Mouse (Mus musculus): Measurements from ENCODE around the gene Clic1. TPM values are rescaled to one million over a fixed set of nuclear protein-coding genes. Genes with fewer than 3 reads are reported as not detected.

Gene Clic1
- polyA plus RNA-seq (2012; rRNA removed): 134 and 150 TPM in 2 replicates

DNA sequence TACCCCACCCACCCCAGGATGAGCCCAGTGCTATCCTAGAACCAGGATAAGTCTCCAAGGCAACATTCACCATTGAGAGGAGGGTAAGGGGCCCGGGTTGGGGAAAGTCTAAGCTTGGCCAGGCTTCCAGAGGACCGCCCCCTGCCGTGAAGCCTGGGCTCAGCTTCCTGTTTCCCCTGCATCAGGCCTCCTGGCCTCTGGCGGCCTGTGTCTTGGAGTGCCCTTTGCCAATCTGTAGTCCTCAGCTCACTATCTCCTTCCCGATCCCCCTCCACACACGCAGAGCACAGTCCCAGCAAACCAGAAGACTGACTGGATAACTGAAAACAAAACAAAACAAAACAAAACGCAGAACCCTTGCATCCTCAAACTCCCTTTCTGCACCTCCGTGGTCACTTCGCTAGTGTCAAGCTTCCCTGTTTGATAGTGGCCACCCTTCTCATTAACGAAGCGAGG, at the start of gene Clic1:
Gene Clic1 (plus strand): TSS at position 406 of the 456 bp plus-strand sequence.

DNA sequence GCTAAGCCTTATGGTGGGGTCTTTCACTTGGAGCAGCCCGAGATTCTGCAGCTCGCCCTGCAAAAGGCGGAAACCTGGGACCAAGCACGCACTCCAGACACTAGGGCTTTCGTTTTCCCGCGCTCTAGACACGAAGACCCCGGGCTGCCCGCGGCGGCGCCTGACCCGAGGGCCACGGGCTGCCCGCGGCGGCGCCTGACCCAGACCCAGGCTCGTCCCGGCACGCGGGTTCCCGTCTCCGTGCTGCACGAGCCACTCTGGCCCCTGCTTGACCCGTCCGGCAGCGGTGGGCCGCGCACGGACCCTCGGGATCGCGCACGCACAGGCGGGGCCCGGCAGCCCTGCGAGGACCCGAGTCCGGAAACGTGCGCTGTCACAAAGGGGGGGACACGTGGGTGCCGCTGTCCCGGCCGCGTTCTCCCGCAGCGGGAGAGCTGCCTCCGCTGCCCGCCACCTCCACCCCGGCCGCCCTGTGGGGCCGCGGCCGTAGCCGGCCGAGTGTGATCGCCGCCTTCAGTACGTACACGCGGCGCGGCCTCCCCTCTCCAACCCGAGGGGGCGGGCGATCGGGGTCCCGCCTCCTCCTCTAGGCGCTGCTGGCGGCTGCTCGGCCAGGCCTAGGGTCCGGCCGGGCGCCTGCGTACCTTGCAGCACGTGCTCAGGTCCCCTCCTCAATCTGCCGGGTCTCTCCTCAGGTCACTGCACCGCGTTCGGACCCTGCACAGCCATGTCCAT, 48.9 kb upstream of the Clic1 start, which contains the start of gene Vars:
Gene Vars (plus strand): TSS at position 271 of the 735 bp plus-strand sequence.

DNA sequence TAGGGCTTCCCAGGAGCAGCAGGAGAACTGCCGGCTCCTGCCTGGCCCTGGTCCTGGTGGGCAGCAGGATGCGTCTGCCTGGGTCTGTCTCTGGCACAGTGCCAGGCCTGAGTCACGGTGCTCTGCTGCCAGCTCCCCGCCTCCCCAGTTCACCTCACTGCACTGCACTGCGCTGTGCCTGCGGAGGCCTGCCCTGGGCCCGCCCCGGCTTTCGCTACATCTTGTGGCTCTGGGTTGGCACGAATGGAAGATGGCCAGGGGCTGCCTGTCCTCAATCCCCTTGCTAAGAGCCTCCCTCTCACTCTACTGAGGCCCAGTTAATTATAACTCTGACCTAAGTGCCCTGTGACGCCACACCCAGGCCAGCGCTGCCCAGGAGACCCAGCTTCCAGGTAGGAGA, 33.4 kb upstream of the Clic1 start, which contains the start of gene Vwa7:
Gene Vwa7 (plus strand): TSS at position 204 of the 400 bp plus-strand sequence.

DNA sequence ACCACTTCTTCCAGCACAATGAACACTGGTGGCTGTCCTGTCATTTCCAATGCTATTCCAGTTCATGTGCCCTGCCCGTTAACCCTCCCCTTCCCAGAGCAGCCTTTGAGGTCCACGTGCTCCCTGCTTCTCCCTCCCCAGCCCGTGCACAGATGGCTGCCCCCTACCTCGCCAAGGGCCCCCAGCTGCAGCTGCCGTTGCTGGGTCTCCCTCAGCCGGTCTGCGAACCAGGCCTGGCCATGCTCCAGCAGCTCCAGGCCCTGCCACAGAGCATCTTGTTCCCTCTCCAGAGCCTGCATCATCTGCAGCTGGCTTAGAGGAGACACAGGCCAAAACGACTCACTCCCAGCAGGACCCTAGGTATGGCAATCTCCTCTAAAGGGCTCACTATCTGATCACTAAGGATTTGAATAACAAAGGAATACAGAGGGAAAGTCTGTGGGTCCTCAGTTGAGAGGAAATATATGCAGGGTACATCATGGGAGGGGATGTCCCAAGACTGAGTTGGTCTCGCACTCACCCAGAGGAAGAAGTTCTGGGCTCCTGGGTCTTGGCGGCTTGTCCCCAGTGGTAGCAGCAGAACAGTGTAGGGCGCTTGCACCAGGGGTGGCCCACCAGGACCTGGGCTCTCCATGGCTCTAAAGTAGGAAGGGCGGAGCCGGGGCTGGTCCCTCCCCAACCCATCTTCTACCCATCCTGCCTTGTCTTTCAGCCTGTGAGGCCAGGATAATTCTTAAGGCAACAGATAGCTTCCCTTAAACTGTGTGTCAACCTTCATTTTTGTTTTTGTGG, 22.3 kb upstream of the Clic1 start, which contains the start of gene Sapcd1:
Gene Sapcd1 (minus strand): TSS at position 740 of the 792 bp plus-strand sequence.

DNA sequence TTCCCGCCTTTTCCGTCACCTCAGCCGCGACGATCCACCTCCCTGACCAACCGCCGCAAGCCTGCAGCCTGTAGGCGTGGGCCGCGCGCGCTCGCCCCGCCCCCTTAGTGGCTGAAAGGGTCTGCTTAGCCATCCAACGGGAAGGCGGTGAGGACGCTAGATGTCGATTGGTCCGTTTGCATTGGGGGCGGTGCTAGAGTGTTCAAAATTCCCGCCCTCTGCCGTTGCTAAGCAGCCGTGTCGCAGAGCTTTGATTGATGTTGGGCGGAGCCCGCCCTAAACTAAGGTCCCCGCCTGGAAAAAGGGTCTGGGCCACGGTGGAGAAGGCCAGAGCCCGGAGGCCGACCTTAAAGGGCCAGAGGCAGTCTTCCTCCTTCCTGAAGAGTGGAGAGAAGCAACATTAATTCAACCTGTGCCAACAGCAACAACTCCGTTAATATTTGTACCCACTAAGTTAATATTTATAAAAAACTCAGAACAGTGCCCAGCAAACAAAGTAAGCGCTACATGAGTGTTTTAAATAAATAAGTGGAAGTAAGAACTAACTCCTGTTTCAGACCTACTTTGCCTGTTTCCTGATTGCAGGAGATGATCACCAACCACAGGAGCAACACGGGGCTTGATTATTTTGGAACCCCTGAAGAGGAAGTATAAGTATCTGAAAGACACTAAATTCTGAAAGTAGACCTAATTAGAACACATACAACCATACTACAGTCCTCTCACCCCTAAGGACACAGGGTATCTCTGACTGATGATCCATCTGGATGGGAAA, 2.9 kb upstream of the Clic1 start, which contains the start of gene Msh5:
Gene Msh5 (minus strand): TSS at position 65 of the 775 bp plus-strand sequence.

DNA sequence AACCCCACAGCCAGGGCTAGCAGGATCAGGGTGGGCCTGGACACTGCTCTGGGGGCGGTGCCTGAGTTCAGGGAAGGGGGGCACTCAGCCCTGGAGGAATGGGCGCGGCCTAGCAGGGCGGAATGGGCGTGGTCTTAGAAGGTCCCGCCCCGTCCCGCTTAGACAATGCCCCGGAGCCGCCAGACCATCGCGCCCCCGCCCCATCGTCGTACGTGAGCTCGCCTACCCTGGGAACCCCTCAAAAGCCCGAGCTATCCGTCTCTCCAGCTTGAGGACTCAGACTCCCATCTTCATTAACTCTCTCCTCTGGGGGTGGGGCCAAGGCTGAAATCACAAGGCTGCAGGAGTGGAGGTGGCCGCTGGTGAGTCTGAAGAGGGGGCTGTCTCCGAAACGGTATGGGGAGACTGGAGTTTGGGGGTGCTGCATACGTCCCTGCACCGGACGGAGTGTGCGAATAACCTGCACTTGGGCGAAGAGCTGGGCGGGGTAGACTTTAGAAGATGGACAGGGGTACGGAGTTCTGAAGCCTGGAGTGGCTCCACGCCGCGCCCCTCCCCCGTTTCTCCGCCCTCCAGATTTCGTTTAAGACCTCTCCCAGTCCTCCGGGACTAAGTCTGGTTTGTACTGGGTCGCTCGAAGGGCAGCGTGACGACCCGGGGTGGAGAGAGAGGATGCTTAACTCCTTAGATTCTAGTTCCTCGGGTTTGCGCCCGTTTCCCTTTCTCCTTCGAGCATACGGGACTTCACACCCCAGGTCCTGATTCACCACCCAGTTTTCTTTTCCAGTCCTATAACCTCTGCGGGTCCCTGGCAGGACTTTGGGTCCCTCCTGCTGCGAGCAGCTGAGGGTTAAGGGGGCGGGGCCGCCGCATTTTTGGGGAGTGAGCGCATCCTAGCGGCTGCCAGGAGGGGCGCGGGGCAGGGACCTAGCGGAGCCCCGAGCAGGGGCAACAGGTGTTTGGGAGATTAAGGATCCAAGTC, 9.4 kb downstream of the Clic1 start, which contains the start of gene Ddah2:
Gene Ddah2 (plus strand): TSS at position 125 of the 982 bp plus-strand sequence.

DNA sequence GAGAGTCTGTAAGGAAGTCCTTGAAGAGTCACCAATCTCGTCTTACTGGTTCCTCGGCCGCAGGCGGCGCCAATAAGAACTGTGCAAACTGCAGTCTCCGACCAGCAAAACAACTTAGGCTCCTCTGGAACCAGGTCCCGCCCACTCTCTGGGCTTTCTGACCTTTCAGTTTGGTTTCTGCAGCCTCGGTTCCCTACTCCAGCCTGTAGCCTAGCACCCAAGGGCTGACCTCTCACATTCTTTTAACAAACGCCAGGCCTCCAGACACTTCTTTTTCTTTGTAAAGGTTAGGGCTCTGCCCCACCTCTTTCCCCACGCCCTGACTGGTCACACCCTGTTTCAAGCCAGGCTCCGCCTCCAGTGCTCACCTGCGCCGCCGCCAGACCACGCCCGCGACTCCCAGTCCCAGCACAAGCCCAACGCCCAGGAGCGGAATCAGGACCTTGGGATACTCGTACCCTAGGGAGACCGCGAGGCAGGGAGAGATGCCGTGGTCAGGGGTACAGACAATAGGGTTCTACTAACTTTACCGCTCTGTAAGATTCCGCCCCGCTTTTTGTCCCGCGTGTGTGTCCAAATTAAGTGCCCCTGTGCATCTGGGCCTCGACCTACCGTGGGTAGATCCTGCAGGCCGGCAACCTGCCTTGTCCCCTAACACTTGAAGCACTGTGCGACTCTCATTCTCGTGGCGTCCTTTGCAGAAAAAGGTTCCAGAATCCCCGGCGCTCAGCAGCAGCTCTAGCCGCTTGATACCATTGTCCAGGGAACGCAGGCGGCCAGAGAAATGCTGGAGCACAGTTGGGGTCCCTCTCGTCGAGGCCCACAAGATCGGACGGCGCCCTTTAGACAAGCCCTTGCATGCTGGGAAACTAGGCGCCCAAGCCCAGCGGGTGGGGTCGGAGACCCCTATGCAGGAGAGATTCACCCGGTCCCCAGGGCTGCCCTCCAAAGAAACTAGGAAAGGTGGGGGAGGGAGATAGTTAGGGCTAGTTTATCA, 15.5 kb downstream of the Clic1 start, which contains the start of gene Ly6g6c:
Gene Ly6g6c (plus strand): TSS at position 438 of the 997 bp plus-strand sequence.

DNA sequence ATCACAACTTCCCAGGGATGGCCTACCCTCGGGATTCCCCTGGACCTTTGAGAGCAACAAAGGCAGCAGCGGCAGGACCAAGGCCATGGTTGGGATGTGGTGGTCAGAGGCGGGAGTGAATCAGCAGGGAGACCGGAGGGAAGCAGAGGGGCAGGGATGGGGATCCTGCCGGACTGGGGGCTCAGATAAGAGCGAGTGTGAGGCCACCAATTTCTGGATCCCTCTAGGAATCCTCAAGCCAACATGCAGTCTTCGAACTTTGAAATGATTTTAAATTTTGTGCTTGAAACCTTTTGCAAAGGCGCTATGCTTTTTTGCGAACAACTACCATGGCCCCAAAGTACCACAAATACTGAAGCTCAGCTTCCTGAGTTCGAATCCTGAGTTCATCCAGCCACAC, 16.3 kb downstream of the Clic1 start, which contains the start of gene Mpig6b:
Gene Mpig6b (minus strand): TSS at position 101 of the 400 bp plus-strand sequence.

DNA sequence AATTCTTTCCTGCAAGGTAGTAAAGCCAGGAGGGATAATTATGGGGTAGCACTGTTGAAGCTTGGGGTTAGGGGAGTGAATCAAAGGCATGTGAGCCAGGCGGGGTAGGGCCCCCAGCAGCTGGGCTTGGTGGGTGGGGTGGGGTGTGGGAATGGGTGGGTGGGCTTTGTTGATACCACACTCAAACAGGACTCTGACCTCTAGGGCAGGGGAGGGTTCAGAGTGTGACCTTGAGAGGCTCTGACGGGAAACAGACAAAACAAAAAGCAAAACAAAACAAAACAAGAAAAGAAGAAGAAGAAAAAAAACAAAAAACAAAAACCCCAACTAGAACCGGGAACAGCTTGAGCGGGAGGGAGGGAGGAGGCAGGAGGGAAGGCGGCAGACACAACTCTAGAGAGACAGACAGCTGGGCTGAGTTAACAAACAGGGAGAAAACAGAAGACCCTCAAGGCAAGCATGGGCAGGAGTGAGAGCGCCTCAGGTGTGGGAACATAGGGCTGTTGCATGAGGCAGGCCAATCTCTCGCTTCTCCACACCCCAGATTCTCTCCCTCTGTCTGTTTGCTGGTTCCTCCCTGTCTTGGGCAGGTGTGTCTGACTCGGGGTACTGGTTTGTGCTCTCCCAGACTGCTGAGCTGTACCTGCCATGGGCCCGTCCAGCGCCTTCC, 26.9 kb downstream of the Clic1 start, which contains the start of gene Ly6g6e:
Gene Ly6g6e (plus strand): TSS at position 396 of the 670 bp plus-strand sequence.

DNA sequence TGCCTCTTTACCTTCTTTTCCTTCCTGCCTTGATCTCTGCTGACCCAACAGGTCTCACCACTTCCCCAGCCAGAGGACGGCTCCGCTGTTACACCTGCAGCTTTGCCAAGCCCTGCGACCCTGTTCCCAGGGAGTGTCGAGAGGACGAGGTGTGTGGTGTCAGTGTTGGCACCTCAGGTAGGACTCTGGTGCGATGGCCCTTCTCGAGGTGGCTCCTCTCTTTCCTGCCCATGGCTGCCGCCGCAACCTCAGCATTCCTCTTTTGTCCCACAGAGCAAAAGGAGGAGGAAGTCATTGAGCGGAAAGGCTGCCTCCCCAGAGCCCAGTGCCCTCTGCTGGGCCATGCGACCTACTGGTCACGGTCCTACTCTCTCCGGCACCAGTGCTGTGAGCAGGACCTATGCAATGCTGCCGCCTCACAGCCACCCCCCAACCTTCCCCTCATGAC, 28.0 kb downstream of the Clic1 start, which contains the start of gene Ly6g6d:
Gene Ly6g6d (minus strand): TSS at position 280 of the 448 bp plus-strand sequence.

DNA sequence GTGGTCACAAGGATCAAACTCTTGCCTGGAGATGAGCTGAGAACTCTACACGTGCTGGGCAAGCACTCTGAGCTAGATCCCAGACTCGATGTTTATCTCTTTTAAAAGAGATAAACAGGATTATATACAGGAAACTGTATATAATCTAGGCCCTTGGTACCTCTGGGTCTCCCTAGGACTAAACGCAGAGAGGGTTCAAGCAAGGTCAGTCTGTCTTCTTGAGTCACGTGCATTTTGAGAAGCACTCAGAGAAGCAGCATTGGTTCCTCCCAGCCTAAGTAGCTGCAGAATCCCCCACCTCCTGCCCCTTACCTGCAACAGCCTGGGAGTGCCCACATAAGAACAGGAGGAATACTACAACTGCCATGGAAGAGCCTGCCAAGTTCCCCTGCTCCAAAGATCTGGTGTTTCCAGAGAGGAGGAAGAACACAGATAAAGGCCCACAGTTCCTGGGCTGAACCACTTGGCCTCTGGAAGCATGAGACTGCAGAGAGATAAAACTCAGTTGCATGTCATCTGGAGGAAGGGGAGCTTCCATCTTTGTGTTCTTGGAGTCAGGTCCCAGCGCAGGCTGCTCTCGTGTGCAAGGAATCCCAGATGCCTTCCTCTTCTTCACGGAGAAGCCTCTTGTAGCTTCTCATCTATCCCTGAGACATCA, 35.6 kb downstream of the Clic1 start, which contains the start of gene Ly6g6f:
Gene Ly6g6f (minus strand): TSS at position 403 of the 658 bp plus-strand sequence.

DNA sequence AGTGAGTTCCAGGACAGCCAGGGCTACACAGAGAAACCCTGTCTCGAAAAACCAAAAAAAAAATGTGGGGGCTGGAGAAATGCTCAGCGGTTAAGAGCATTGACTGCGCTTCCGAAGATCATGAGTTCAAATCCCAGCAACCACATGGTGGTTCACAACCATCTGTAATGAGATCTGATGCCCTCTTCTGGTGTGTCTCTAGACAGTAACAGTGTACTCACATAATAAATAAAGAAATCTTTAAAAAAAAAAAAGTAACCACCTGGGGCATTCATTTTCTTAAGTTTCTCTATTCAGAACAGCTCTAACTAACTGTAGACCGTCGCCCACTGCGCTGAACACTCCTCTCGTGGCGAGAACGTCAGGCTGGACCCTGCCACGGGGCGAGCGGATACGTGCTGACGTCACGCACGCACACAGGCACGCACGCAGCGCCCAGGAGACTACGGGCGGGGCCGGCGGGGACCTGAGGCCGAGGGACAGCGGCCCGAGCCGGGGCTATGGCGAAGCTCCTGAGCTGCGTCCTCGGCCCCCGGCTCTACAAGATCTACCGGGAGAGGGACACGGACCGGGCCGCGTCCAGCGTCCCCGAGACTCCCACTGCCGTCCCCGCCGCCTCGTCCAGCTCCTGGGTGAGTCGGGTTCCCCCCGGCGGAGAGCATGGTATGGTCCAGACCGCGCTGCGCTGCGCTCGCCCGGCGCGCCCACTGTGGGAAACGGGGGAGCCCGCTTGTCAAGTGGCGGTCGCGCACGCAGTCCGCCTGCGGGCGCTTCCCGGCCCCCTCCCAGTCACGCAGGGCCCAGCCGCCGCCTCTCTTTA, 39.3 kb downstream of the Clic1 start, which contains the start of gene Abhd16a:
Gene Abhd16a (plus strand): TSS at position 439 of the 820 bp plus-strand sequence.

DNA sequence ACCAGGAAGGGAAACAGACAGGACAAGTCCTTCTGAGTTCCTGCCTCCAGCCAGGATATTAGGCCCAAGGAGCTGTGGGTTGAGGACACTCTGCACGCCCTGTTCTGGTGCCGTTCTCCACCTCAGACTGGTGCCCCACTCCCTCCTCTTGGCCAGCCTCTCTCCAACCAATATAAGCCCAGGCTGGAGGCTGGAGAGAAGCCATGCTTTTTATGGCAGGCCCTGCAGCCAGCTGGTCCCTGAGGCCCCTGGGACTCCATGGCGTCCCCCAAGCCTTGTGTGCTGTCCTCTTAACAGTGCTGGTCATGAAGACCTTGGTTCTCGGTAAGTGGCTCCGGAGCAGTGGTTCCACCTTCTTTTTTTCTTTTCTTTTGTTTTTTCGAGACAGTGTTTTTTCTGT, 58.3 kb downstream of the Clic1 start, which contains the start of gene Ly6g5c:
Gene Ly6g5c (plus strand): TSS at position 183 of the 400 bp plus-strand sequence.

Data from ovary, adult 2 months (tissue).